Mouse (Mus musculus) c-Kit-positive CD71-negative TER-119-negative erythroid progenitor cells, embryonic 14.5 days (primary cell): ENCODE measurements around the gene Slc35g3.
A peak's percentile ranks its signal among the peaks of the same experiment; 100 is the strongest.
"Not testable (repeated sequence)": the region's sequence is repeated elsewhere in the genome, so short reads cannot be mapped to it uniquely, and the experiment has no call there.

Experiments
- DNase-seq: peaks from one replicate; pipeline ENCODE4 v3.0.0-alpha.2; 2013; ENCODE audit warnings: low read depth

Gene Slc35g3

DNA sequence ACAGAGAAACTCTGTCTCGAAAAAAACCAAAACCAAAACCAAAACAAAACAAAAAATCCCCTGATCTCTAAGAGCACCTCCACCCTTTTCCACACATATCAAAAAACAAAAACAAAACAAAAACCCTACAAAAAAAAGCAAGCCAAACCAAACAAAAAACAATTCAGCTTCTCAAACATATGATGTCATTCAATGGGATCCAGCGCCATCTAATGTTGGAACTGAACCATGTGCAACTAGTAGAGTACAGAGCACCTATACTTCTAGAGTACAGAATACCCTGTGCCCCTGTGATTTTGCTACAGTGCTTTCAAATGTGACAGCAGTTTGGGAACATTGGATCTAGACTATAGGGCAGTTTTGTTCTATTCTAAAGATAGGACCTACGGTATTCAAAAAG lies 7.1 kb downstream of the Slc35g3 start:
- peak; percentile 59 for DNase-seq

DNA sequence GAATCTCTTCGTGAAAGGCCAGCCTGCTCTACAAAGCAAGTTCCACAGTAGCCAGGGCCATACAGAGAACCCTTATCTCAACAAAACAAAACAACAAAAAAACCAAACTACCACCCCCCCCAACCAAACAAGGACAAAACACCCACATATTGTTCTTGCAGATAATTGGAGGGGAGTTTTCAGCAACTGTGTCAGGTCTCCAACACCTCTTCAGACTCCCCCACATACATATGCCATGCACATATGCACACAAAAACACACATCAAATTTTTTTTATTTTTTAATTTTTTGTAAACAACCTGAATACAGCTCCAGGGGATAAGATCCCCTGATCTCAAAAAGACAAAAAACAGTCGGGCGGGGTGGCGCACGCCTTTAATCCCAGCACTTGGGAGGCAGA lies 7.5 kb downstream of the Slc35g3 start:
- no peak for DNase-seq

DNA sequence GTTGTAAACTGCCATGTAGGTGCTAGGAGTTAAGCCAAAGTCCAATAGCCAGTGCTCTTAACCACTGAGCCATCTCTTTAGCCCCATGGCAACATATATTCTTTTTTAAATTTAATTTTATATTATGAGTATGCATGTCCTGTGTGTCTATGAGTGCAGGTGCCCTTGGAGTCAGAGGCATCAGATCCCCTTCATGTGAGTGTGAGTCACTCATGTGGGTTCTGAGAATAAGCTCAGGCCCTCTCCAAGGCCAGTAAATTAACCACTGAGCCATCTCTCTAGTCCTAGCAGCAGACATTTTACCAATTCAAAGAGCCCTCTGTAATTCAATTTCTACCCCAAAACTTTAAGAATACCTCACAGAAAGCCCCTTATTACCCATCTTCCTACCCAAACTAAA lies 9.1 kb downstream of the Slc35g3 start:
- DNase-seq = no peak

DNA sequence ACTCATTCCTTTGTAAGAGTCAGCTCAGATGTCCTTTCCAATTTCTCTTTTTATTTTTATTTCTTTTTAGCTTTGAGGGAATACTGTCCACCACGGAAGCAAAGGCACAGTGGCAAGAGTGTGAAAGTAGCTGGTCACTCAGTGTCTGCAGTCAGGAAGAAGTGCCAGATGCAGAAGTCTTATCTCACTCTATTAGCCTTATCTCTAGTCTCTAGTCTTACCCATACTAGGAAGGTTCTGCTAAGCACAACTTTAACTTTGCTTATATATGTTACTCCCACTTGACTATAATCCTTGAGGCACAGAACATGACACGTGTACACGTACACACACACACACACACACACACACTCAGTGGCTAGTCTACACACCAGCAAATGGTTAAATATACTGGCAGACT lies 10.1 kb downstream of the Slc35g3 start:
- DNase-seq = no peak

DNA sequence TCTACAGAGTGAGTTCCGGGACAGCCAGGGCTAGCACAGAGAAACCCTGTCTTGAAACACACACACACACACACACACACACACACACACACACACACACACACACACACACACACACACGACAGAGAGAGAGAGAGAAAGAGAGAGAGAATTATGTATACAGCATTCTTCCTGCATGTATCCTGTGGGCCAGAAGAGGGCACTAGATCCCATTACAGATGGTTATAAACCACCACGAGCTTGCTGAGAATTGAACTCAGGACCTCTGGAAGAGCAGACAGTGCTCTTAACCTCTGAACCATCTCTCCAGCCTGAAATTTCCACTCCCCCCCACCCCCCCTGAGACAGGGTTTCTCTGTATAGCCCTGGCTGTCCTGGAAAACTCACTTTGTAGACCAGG lies 30.4 kb downstream of the Slc35g3 start:
- not testable (repeated sequence) for DNase-seq

DNA sequence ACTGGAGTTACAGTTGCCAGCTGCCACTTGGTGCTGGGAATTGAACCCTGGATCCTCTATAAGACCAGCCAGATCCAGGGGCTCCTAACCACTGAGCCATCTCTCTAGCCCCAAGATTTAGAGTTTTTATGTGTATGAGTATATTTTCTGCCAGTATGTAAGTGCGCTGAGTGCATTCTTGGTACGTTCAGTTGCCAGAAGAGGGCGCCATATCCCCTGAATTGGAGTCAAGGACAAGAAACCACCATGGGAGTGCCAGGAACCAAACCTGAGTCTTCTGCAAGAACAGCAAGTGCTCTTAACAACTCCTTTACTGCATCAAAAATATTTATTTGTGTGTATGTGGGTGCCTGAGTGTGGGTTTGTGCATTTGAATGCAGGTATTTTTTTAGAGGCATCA lies 32.7 kb downstream of the Slc35g3 start:
- DNase-seq = peak; percentile 74

DNA sequence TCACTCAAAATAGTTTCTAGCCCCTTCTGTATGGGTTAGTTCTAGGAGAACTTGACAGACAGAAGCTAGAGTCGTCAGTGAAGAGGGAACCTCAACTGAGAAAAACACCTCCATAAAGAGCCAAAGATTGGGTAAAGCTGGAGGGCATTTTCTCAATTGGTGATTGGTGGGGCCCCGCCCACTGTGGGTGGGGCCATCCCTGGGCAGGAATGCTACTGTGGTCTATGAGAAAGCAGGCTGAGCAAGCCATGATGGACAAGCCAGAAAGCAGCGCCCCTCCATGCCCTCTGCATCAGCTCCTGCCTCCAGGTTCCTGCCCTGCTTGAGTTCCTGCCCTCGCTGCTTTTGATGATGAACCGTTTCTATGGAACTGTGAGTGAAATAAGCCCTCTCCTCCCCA lies 35.8 kb downstream of the Slc35g3 start:
- DNase-seq = no peak

DNA sequence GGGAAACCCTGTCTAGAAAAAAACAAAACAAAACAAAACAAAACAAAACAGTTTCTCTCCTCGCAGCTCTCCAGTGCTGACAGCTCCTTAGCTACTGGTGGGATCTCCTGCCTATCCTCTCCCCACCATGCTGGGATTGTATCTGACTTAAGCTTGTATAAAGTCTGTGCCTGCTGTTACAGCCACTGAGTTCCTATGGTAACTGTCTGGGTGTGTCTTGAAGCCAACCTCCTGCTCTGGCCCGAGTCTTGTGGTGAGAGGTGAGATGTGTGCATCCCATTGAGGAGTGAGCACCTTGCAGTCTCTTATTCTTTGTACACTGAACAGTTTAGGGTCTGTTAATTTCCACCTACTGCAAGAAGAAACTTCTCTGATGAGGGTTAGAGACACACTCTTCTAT lies 38.7 kb downstream of the Slc35g3 start:
- no peak for DNase-seq

DNA sequence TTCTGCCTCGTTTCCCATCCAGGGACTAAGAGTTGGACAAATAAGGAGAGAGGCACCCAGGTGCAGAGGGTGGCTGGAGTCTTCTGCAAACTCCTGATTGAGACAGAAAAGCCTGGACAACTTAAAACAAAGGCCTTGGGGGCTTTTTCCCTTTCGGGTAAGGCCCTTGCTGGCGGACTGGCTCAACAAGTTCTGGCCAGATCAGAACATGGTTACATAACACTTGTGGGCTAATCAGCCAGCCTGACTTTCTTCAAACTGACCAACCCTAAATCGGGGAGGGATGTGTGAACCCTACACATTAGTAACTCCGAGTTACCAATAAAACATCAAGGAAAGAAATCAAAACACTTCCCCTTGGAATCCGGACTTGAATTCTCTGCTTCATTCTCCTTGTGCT lies 40.9 kb downstream of the Slc35g3 start:
- no peak for DNase-seq

DNA sequence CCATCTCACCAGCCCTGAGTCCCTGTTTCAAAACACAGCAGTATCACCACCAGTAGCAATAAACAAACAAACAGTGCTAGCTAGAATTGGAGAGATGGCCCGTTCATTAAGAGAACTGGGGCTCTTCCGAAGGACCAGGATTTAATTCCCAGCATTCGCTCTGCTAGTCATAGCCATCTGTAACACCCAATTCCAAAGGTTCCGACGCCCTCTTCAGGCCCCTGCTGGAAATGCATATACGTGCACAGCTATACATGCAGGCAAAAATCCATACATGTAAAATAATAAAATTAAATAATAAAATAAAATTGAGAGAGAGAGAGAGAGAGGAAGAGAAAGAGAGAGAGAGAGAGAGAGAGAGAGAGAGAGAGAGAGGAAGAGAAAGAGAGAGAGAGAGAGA lies 42.3 kb downstream of the Slc35g3 start:
- no peak for DNase-seq

DNA sequence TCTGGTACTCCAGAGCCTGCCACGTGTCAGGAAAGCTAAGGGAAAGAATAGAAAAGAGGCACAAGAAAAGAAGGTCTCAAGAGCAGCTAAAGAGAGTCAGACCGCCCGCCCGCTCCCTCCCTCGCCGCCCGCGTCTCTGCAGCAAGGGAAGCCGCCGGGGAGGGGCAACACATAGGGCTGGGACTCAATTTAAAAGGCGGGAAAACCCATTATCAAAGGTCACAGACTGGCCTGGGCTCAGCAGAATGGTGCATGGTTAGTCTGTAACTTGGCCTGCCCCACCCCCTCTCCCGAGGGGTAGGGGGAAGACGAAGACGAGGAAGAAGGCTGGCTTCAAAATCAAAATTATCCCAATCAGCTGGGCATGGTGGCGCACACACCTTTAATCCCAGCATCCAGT lies 43.1 kb downstream of the Slc35g3 start:
- no peak for DNase-seq

DNA sequence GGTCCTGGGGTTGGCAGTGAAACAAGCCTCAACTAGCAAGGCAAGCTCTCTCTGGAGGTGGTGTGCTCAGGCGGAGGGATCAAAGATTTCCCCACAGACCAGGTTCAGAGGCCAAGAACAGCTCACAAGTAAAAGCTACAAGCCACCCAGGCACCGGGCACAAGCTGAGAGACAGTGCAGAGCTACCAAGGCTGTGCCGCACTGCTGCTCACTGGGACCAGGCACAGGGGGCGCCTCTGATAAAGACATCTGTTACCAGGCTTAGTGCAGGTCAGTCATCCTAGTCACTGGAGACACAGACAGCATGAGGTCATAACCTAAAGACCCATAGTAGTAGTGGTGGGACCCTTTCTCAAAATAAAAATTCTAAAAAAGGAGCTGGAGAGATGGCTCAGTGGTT lies 44.8 kb downstream of the Slc35g3 start:
- no peak for DNase-seq

DNA sequence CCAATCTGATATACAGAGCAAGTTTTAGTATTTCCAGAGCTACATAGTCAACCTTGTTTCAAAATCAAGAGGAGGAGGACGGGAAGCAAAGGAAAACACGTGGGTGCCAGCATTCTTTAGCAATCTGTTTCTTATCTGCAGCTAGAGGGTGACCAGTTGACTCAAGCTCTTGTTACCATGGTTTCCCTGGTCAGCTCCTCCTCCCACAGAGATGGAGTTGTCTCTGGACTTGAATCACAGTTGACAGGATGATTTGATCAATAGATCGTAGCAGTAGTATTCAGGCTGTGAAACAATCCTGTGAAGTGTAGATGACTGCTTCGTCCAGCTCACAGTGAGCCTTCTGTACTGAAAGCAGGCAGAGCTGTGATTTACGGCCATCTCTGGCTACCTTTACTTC lies 45.8 kb downstream of the Slc35g3 start:
- DNase-seq = no peak

DNA sequence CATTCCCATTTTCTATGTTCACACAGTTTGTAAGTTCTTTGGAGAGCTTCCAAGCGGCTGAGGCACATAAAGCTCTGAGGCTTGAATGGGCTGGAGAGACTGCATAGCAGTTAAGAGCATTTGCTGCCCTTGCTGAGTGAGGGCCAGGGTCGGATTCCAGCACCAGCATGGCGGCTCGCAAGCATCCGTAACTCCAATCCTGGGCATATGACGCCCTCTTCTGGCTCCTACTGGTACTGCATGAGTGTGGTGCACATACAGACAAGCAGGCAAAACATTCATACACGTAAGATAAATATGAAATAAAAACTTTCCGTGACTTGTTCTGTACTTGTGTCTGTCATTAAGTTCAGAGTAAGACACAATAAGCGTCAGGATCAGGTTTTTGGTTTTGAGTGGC lies 46.3 kb downstream of the Slc35g3 start:
- no peak for DNase-seq

DNA sequence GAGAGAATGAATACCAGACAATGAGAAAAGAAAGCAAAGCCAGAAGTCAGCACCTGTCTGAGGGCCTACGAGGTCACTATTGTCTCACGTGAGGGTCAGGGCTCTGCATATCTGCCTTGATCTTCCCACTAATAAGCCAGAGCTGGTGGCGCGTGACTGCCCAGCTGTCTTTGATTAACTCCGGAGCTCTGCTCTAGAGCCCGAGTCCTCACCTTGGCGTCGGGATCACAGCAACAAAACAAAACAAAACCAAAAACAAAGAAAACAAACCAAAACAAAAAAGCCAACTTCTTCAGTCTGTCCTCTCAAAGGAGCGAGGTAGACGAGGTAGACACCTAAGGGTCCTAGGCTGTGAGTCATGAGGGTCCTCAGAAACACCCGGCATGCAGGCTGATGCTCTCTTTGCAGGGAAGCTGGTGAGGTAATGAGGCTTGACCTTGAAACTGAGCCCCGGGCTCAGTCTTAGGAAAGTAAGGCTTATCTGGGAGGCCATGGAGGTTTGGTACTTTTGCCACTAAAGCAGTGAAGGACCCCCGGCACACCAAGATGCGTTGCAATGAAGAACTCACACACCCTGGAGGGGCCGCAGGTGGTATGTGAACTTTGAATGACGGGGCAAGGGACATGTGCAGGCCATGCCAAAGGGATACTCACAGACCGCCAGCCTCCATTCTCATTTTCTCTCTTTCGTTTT lies 47.0 kb downstream of the Slc35g3 start:
- no peak for DNase-seq

DNA sequence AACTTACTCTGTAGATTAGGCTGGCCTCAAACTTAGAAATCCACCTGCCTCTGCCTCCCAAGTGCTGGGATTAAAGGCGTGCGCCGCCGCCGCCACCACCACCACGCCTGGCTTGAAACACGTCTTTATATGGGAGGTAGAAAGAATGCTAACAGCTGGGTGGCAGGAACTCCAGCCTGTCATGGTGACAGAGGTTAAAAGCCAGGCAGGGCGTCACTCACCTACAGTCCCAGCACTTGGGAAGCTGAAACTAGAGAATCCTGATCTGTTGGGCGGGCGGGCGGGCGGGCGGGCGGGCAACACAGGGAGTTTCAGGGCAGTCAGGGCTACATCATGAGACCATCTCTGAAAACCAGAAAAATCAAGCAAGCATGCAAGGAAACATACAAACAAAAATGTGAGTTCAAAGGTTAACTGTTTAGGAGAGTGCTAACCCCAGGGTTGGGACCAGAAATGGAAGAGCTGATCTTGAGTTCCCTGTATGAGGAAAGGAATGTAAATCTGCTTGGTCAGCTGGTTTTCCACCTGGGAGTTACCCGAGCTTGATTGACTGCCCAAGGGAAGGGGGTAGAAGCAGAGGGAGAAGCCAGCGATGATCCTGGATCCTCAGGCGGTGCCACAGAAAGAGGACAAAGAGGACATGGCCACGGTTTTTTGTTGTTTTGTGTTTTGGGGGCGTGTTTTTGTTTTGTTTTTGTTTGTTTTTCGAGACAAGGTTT lies 48.7 kb downstream of the Slc35g3 start:
- DNase-seq = no peak

DNA sequence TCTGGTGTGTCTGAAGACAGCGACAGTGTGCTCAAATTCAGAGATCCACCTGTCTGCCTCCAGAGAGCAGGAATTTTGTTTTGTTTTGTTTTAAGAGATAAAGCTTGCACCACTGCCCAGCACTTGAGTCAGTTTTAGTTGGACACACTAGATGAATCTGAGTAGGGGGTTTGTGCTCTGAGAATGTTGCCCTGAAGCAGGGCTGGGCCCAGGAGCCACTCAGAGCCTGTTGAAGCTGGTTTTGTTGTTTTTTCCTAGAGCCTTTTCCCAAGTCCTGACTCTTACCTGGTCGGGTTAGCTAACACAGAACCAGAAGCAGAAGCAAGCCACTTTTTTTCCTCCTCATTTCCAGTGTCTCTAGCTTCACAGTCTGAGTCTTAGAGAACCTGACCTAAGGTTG lies 50.7 kb downstream of the Slc35g3 start:
- no peak for DNase-seq

DNA sequence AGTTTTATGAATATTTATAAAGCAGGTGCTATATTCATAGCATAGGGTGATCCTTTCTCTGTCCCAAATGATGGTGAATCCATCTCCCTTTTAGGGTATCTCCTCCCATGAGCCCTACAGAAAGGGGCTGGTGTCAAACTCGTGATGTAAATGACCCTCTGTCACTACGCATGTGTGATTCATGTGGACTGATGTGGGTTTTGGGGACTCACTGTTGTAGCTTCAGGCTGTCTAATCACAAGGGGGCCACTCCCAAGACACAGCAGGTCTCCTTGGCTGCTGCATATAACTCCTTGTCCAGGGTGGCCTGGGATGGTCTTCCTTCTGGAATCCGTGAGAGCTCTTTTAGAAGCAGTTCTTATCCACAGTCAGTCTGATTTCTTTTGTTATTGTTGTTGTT lies 51.3 kb downstream of the Slc35g3 start:
- no peak for DNase-seq
